Mouse (Mus musculus): ENCODE measurements around the gene Cnot6. TPM values are rescaled to one million over a fixed set of nuclear protein-coding genes. Genes with fewer than 3 reads are reported as not detected.

Cnot6 gene
- polyA plus RNA-seq, 1 experiment from 2014 or later, result 63.1 TPM

GRCm38 (mm10) chr11:49636449-49636848 lies 76.1 kb downstream of the Cnot6 start:
- no peaks in the 10 kb centered on the region for H3K9me3 ChIP-seq
- H3K4me3 ChIP-seq, result peak overlapping the region; percentile 33
- DNase-seq (ENCODE audit: extremely low spot score, low spot score), result peak; percentile 46
- 3% methylated on average over 11 of the region's 11 CpGs for WGBS
- H3K4me1 ChIP-seq, result peaks cover 22% of the 10 kb centered on the region
- H3K27ac ChIP-seq, result no peak overlapping the region
- no peaks in the 10 kb centered on the region for H3K36me3 ChIP-seq (replicated peaks)
- H3K27me3 ChIP-seq (ENCODE audit: poor library complexity, severe bottlenecking), result peaks cover 66% of the 10 kb centered on the region

- WGBS, result 76% methylated on average over 6 of the region's 6 CpGs
- H3K9me3 ChIP-seq, result no peaks in the 10 kb centered on the region
These were observed 76.9 kb downstream of the Cnot6 start for GRCm38 (mm10) chr11:49635671-49636070.

GRCm38 (mm10) chr11:49634101-49634500 lies 78.4 kb downstream of the Cnot6 start:
- no peak overlapping the region for H3K27ac ChIP-seq
- H3K36me3 ChIP-seq (replicated peaks), result no peaks in the 10 kb centered on the region
- no peak for DNase-seq (ENCODE audit: extremely low spot score, low spot score)
- H3K27me3 ChIP-seq (ENCODE audit: poor library complexity, severe bottlenecking), result peaks cover 66% of the 10 kb centered on the region
- H3K4me3 ChIP-seq, result peak overlapping the region; percentile 24
- H3K4me1 ChIP-seq, result peaks cover 22% of the 10 kb centered on the region
- WGBS, result 7% methylated on average over 22 of the region's 22 CpGs
- H3K9me3 ChIP-seq, result no peaks in the 10 kb centered on the region

More at GRCm38 (mm10) chr11:49635671-49636070, 76.9 kb downstream of the Cnot6 start:
- Histone ChIP-seq H3K27me3 (ENCODE audit: poor library complexity, severe bottlenecking) (peaks cover 66% of the 10 kb centered on the region), H3K27ac (no peak overlapping the region), H3K4me1 (peaks cover 22% of the 10 kb centered on the region), H3K4me3 (no peak overlapping the region), H3K36me3 (replicated peaks) (no peaks in the 10 kb centered on the region)
- no peak for DNase-seq (ENCODE audit: extremely low spot score, low spot score)

- H3K27ac ChIP-seq, result no peak overlapping the region
- WGBS, result 85% methylated on average over 2 of the region's 2 CpGs
These were observed 80.3 kb downstream of the Cnot6 start for GRCm38 (mm10) chr11:49632256-49632655.

GRCm38 (mm10) chr11:49631154-49631553 lies 81.4 kb downstream of the Cnot6 start:
- Histone ChIP-seq H3K36me3 (replicated peaks) (no peaks in the 10 kb centered on the region), H3K27ac (no peak overlapping the region), H3K4me1 (peaks cover 12% of the 10 kb centered on the region), H3K27me3 (ENCODE audit: poor library complexity, severe bottlenecking) (peaks cover 44% of the 10 kb centered on the region), H3K4me3 (no peak overlapping the region), H3K9me3 (no peaks in the 10 kb centered on the region)
- 28% methylated on average over 3 of the region's 3 CpGs for whole genome bisulfite sequencing
- DNase-seq (ENCODE audit: extremely low spot score, low spot score), result no peak

More at GRCm38 (mm10) chr11:49632256-49632655, 80.3 kb downstream of the Cnot6 start:
- no peak for DNase-seq (ENCODE audit: extremely low spot score, low spot score)
- H3K9me3 ChIP-seq, result no peaks in the 10 kb centered on the region
- H3K4me1 ChIP-seq, result peaks cover 22% of the 10 kb centered on the region
- H3K4me3 ChIP-seq, result no peak overlapping the region
- H3K36me3 ChIP-seq (replicated peaks), result no peaks in the 10 kb centered on the region
- peaks cover 55% of the 10 kb centered on the region for H3K27me3 ChIP-seq (ENCODE audit: poor library complexity, severe bottlenecking)

- Histone ChIP-seq H3K27me3 (ENCODE audit: poor library complexity, severe bottlenecking) (0 out of 2 replicates have a peak, but pooled peaks cover under 1% of the 10 kb centered on the region), H3K36me3 (replicated peaks) (no peaks in the 10 kb centered on the region), H3K4me3 (no peak overlapping the region), H3K4me1 (no peaks in the 10 kb centered on the region), H3K27ac (no peak overlapping the region), H3K9me3 (no peaks in the 10 kb centered on the region)
- DNase-seq (ENCODE audit: extremely low spot score, low spot score), result no peak
- WGBS, result 71% methylated on average over 8 of the region's 8 CpGs
These were observed 85.8 kb downstream of the Cnot6 start for GRCm38 (mm10) chr11:49626748-49627147.

- Histone ChIP-seq H3K36me3 (replicated peaks) (no peaks in the 10 kb centered on the region), H3K4me3 (no peak overlapping the region), H3K27me3 (ENCODE audit: poor library complexity, severe bottlenecking) (no peaks in the 10 kb centered on the region), H3K27ac (no peak overlapping the region), H3K4me1 (no peaks in the 10 kb centered on the region), H3K9me3 (no peaks in the 10 kb centered on the region)
- no peak for DNase-seq (ENCODE audit: extremely low spot score, low spot score)
- 67% methylated on average over 15 of the region's 15 CpGs for WGBS
These were observed 86.7 kb downstream of the Cnot6 start for GRCm38 (mm10) chr11:49625863-49626262.

- Histone ChIP-seq H3K36me3 (replicated peaks) (no peaks in the 10 kb centered on the region), H3K4me3 (no peak overlapping the region), H3K4me1 (no peaks in the 10 kb centered on the region), H3K9me3 (no peaks in the 10 kb centered on the region), H3K27ac (no peak overlapping the region), H3K27me3 (ENCODE audit: poor library complexity, severe bottlenecking) (no peaks in the 10 kb centered on the region)
- WGBS, result 79% methylated on average over 3 of the region's 3 CpGs
- no peak for DNase-seq (ENCODE audit: extremely low spot score, low spot score)
These were observed 88.4 kb downstream of the Cnot6 start for GRCm38 (mm10) chr11:49624156-49624555.

- no peak overlapping the region for H3K27ac ChIP-seq
- no peaks in the 10 kb centered on the region for H3K4me1 ChIP-seq
- no peak overlapping the region for H3K4me3 ChIP-seq
- no peaks in the 10 kb centered on the region for H3K27me3 ChIP-seq (ENCODE audit: poor library complexity, severe bottlenecking)
- H3K9me3 ChIP-seq, result no peaks in the 10 kb centered on the region
- WGBS, result 87% methylated on average over 5 of the region's 5 CpGs
- H3K36me3 ChIP-seq (replicated peaks), result no peaks in the 10 kb centered on the region
- no peak for DNase-seq (ENCODE audit: extremely low spot score, low spot score)
These were observed 90.6 kb downstream of the Cnot6 start for GRCm38 (mm10) chr11:49621953-49622352.

Other genes starting within 250 kb of the Cnot6 start
- gene Olfr1386, start 247.7 kb downstream of the Cnot6 start, polyA plus RNA-seq (2016; fragmentation: Nextera tagmentation; extraction: Ambion mirVana), result not detected in 2 replicates
- gene Olfr1385, start 223.7 kb downstream of the Cnot6 start, polyA plus RNA-seq (2016; fragmentation: Nextera tagmentation; extraction: Ambion mirVana), result not detected in 2 replicates
- not detected in 2 replicates for gene Olfr1384, start 206.0 kb downstream of the Cnot6 start, polyA plus RNA-seq (2016; fragmentation: Nextera tagmentation; extraction: Ambion mirVana)
- gene Olfr1383, start 193.1 kb downstream of the Cnot6 start, polyA plus RNA-seq (2016; fragmentation: Nextera tagmentation; extraction: Ambion mirVana), result not detected in 2 replicates
- not detected in 2 replicates for gene Olfr1382, start 184.5 kb downstream of the Cnot6 start, polyA plus RNA-seq (2016; fragmentation: Nextera tagmentation; extraction: Ambion mirVana)
- not detected in 2 replicates for gene Olfr1381, start 169.3 kb downstream of the Cnot6 start, polyA plus RNA-seq (2016; fragmentation: Nextera tagmentation; extraction: Ambion mirVana)
- gene Olfr1380, start 155.8 kb downstream of the Cnot6 start, polyA plus RNA-seq (2016; fragmentation: Nextera tagmentation; extraction: Ambion mirVana), result not detected in 2 replicates
- 4.8 and 5.0 TPM in 2 replicates for gene Flt4, start 103.5 kb downstream of the Cnot6 start, polyA plus RNA-seq (2016; fragmentation: Nextera tagmentation; extraction: Ambion mirVana)
- not detected in 2 replicates for gene Scgb3a1, start 49.1 kb downstream of the Cnot6 start, polyA plus RNA-seq (2016; fragmentation: Nextera tagmentation; extraction: Ambion mirVana)
- gene Gfpt2, start 81.5 kb upstream of the Cnot6 start, polyA plus RNA-seq (2016; fragmentation: Nextera tagmentation; extraction: Ambion mirVana), result 25.8 TPM in 2 replicates
- 21.8 and 23.8 TPM in 2 replicates for gene Mapk9, start 134.0 kb upstream of the Cnot6 start, polyA plus RNA-seq (2016; fragmentation: Nextera tagmentation; extraction: Ambion mirVana)
- gene Rasgef1c, start 189.1 kb upstream of the Cnot6 start, polyA plus RNA-seq (2016; fragmentation: Nextera tagmentation; extraction: Ambion mirVana), result 0.29 and 0.33 TPM in 2 replicates